In genomic region chr2:157039900-157040648, GRCm38 (mm10) we compare ENCODE assay signal across 10 mouse cellular contexts. TPM values are rescaled to one million over a fixed set of nuclear protein-coding genes. Genes with fewer than 3 reads are reported as not detected.
DNase-seq lines count a peak whose midpoint lies in the region; ATAC-seq lines count a peak whose summit lies in the region.
"Had no signal": no experiment of that assay in that cellular context is flagged by ENCODE, and none has a peak within 500 bp of the region (broad histone marks: within the 10 kb centered on the region; RNA-seq: fewer than 3 reads in every experiment).

No protein-coding gene starts in this region.

- ATAC-seq in liver, embryonic 16.5 days (ENCODE audit: low read depth), result peak; percentile 27
- ATAC-seq in liver, embryonic 12.5 days, result no peak
- peak; percentile 45 for ATAC-seq in stomach, embryonic 15.5 days (ENCODE audit: insufficient read depth, low FRiP score, low read depth)

- no peak overlapping the region for H3K27ac ChIP-seq in liver, embryonic 16.5 days (ENCODE audit: low read length)
- H3K27ac ChIP-seq in liver, embryonic 12.5 days, result no peak overlapping the region
- no peak overlapping the region for H3K27ac ChIP-seq in stomach, embryonic 15.5 days
- H3K27ac ChIP-seq: embryonic facial prominence, embryonic 12.5 days; macrophage had no signal

- H3K27me3 ChIP-seq in liver, embryonic 16.5 days (ENCODE audit: control insufficient read depth, insufficient read depth, low read depth, low read length), result no peaks in the 10 kb centered on the region
- no peaks in the 10 kb centered on the region for H3K27me3 ChIP-seq in liver, embryonic 12.5 days (replicated peaks)
- no peaks in the 10 kb centered on the region for H3K27me3 ChIP-seq in stomach, embryonic 15.5 days (replicated peaks)
- H3K27me3 ChIP-seq: embryonic facial prominence, embryonic 12.5 days had no signal

- no peaks in the 10 kb centered on the region for H3K4me1 ChIP-seq in liver, embryonic 16.5 days (ENCODE audit: control insufficient read depth, low read depth, low read length)
- H3K4me1 ChIP-seq in liver, embryonic 12.5 days, result no peaks in the 10 kb centered on the region
- no peaks in the 10 kb centered on the region for H3K4me1 ChIP-seq in stomach, embryonic 15.5 days
- H3K4me1 ChIP-seq: embryonic facial prominence, embryonic 12.5 days had no signal

- H3K36me3 ChIP-seq in liver, embryonic 16.5 days (ENCODE audit: control insufficient read depth, insufficient read depth), result peaks cover 3% of the 10 kb centered on the region; the same call in 1 of the 2 replicates
- peaks cover 41% of the 10 kb centered on the region for H3K36me3 ChIP-seq in liver, embryonic 12.5 days
- peaks cover 29% of the 10 kb centered on the region for H3K36me3 ChIP-seq in stomach, embryonic 15.5 days

- no peak overlapping the region for H3K4me3 ChIP-seq in liver, embryonic 16.5 days (ENCODE audit: low read depth, low read length)
- H3K4me3 ChIP-seq in liver, embryonic 12.5 days, result no peak overlapping the region
- no peak overlapping the region for H3K4me3 ChIP-seq in stomach, embryonic 15.5 days (replicated peaks)
- H3K4me3 ChIP-seq: embryonic facial prominence, embryonic 12.5 days had no signal

- peak; percentile 73 for DNase-seq in cerebellum, adult 11-12 months
- DNase-seq in cerebellum, adult 8-10 months, result no peak
- peak; percentile 45 for DNase-seq in heart, postnatal 4 days
- DNase-seq in spleen, postnatal 10 days (ENCODE audit: low spot score in 2 of 2), result no peak
- no peak for DNase-seq in layer of hippocampus, postnatal 14 days (ENCODE audit: low spot score in 2 of 2)

- WGBS in liver, embryonic 16.5 days (ENCODE audit: insufficient replicate concordance), result 89% methylated on average over 50 of the region's 50 CpGs
- 90% methylated on average over 48 of the region's 50 CpGs for WGBS in liver, embryonic 12.5 days (ENCODE audit: insufficient replicate concordance)
- 81% methylated on average over 50 of the region's 50 CpGs for WGBS in stomach, embryonic 15.5 days

- no peaks in the 10 kb centered on the region for H3K9me3 ChIP-seq in liver, embryonic 16.5 days (replicated peaks; ENCODE audit: control insufficient read depth, low read length)
- no peaks in the 10 kb centered on the region for H3K9me3 ChIP-seq in liver, embryonic 12.5 days (replicated peaks)
- no peaks in the 10 kb centered on the region for H3K9me3 ChIP-seq in stomach, embryonic 15.5 days
- H3K9me3 ChIP-seq: embryonic facial prominence, embryonic 12.5 days had no signal

- H3K4me2 ChIP-seq in liver, embryonic 16.5 days (ENCODE audit: low read depth, low read length), result no peak overlapping the region
- no peak overlapping the region for H3K4me2 ChIP-seq in liver, embryonic 12.5 days
- no peak overlapping the region for H3K4me2 ChIP-seq in stomach, embryonic 15.5 days
- H3K4me2 ChIP-seq: embryonic facial prominence, embryonic 12.5 days had no signal

- H3K9ac ChIP-seq in liver, embryonic 16.5 days (ENCODE audit: low read depth, low read length), result no peak overlapping the region
- no peak overlapping the region for H3K9ac ChIP-seq in liver, embryonic 12.5 days
- no peak overlapping the region for H3K9ac ChIP-seq in stomach, embryonic 15.5 days
- H3K9ac ChIP-seq: embryonic facial prominence, embryonic 12.5 days had no signal

RNA-seq across cellular contexts. Expression of gene Dsn1, which starts 33.1 kb away (rescaled TPM):
- 26.7 and 28.0 TPM in 2 replicates for polyA plus RNA-seq in liver, embryonic 16.5 days (2015; fragmentation: Nextera tagmentation; extraction: Ambion mirVana)
- 38.7 TPM in 2 replicates for polyA plus RNA-seq in liver, embryonic 12.5 days (2016; fragmentation: Nextera tagmentation; extraction: Ambion mirVana)
- 10 to 100 TPM; 21.5 to 24.3 TPM for total RNA-seq in heart, postnatal 4 days (2021)
- polyA plus RNA-seq in stomach, embryonic 15.5 days (2015; fragmentation: Nextera tagmentation; extraction: Ambion mirVana), result 27.3 and 29.6 TPM in 2 replicates
- total RNA-seq in layer of hippocampus, postnatal 14 days (2021), result 1 to 10 TPM; 4.0 to 5.4 TPM

RNA-seq across cellular contexts. Expression of gene Soga1, which starts 39.0 kb away (rescaled TPM):
- polyA plus RNA-seq in liver, embryonic 16.5 days (2015; fragmentation: Nextera tagmentation; extraction: Ambion mirVana), result 1.4 and 1.8 TPM in 2 replicates
- polyA plus RNA-seq in liver, embryonic 12.5 days (2016; fragmentation: Nextera tagmentation; extraction: Ambion mirVana), result 3.4 TPM in 2 replicates
- 10 to 100 TPM; 36.9 to 39.8 TPM for total RNA-seq in heart, postnatal 4 days (2021)
- 3.6 and 4.2 TPM in 2 replicates for polyA plus RNA-seq in stomach, embryonic 15.5 days (2015; fragmentation: Nextera tagmentation; extraction: Ambion mirVana)
- 10 to 100 TPM; 63.0 to 66.5 TPM for total RNA-seq in layer of hippocampus, postnatal 14 days (2021)

RNA-seq across cellular contexts. Expression of gene Tldc2, which starts 46.8 kb away (rescaled TPM):
- polyA plus RNA-seq in liver, embryonic 16.5 days (2015; fragmentation: Nextera tagmentation; extraction: Ambion mirVana), result not detected in 2 replicates
- 0.29 TPM in 1 of 2 replicates, not detected in the other for polyA plus RNA-seq in liver, embryonic 12.5 days (2016; fragmentation: Nextera tagmentation; extraction: Ambion mirVana)
- total RNA-seq in heart, postnatal 4 days (2021), result not detected
- not detected in 2 replicates for polyA plus RNA-seq in stomach, embryonic 15.5 days (2015; fragmentation: Nextera tagmentation; extraction: Ambion mirVana)
- total RNA-seq in layer of hippocampus, postnatal 14 days (2021), result not detected
- polyA plus RNA-seq: embryonic facial prominence, embryonic 12.5 days; macrophage had no signal

RNA-seq across cellular contexts. Expression of gene Ndrg3, which starts 48.2 kb away (rescaled TPM):
- polyA plus RNA-seq in liver, embryonic 16.5 days (2015; fragmentation: Nextera tagmentation; extraction: Ambion mirVana), result 30.8 and 32.6 TPM in 2 replicates
- 55.4 and 56.4 TPM in 2 replicates for polyA plus RNA-seq in liver, embryonic 12.5 days (2016; fragmentation: Nextera tagmentation; extraction: Ambion mirVana)
- 10 to 100 TPM; 23.0 to 27.2 TPM for total RNA-seq in heart, postnatal 4 days (2021)
- polyA plus RNA-seq in stomach, embryonic 15.5 days (2015; fragmentation: Nextera tagmentation; extraction: Ambion mirVana), result 39.5 and 44.0 TPM in 2 replicates
- 100 to 1,000 TPM; 457 to 474 TPM for total RNA-seq in layer of hippocampus, postnatal 14 days (2021)

Comparison
In these comparisons a context has a peak if more than half of its experiments do, and no peak if none do; other contexts are left out.
1. DNase-seq: peak in cerebellum, adult 11-12 months (single experiment) and heart, postnatal 4 days (single experiment); none in cerebellum, adult 8-10 months (single experiment), spleen, postnatal 10 days (0 of 2) and layer of hippocampus, postnatal 14 days (0 of 2).